Mouse (Mus musculus) kidney, adult 2 months (tissue): ENCODE data around the gene Cyp19a1. TPM values are rescaled to one million over a fixed set of nuclear protein-coding genes. Genes with fewer than 3 reads are reported as not detected.
A peak's percentile ranks its signal among the peaks of the same experiment; 100 is the strongest.

Experiments
- DNase-seq: peaks from one replicate; pipeline ENCODE4 v3.0.0; 2021
- H3K27ac ChIP-seq: fragments of 200-500 bp; 2 replicates; pipeline ENCODE4 v1.5.1; 2012; ENCODE audit warnings: low read depth, low read length, control low read depth, inconsistent platforms; ENCODE audit not compliant: insufficient read depth
- H3K27me3 ChIP-seq: fragments of 200-500 bp; replicated peaks from 2 replicates; pipeline ENCODE4 v1.6.1; 2012; ENCODE audit warnings: mild to moderate bottlenecking, moderate library complexity, low read length, inconsistent platforms; ENCODE audit not compliant: control insufficient read depth, insufficient read depth
- H3K36me3 ChIP-seq: fragments of 200-500 bp; 2 replicates; pipeline ENCODE4 v1.6.1; 2012; ENCODE audit warnings: mild to moderate bottlenecking, moderate library complexity, low read length, inconsistent platforms; ENCODE audit not compliant: control insufficient read depth, insufficient read depth
- H3K4me1 ChIP-seq: fragments of 200-500 bp; 2 replicates; pipeline ENCODE4 v1.6.1; 2011; ENCODE audit warnings: low read length; ENCODE audit not compliant: control insufficient read depth, insufficient read depth
- H3K4me3 ChIP-seq: fragments of 200-500 bp; 2 replicates; pipeline ENCODE4 v1.5.1; 2011; ENCODE audit warnings: mild to moderate bottlenecking, low read depth, low read length, control low read depth; ENCODE audit not compliant: insufficient read depth
- CTCF ChIP-seq: fragments of 200-500 bp; conservative IDR thresholded peaks from 2 replicates; pipeline ENCODE4 v1.5.1; 2011; ENCODE audit warnings: low read depth, mild to moderate bottlenecking, control low read depth, low read length, moderate library complexity, mixed read lengths; ENCODE audit not compliant: insufficient read depth, insufficient read length
- POLR2A ChIP-seq: fragments of 200-500 bp; IDR thresholded peaks from one replicate; pipeline ENCODE4 v1.6.1; 2011; ENCODE audit warnings: low read depth, low read length, control low read depth
- WGBS: fragments of 180-500 bp; shearing (Covaris S2); methylation state at CpG from one replicate; pipeline ENCODE4 v1.1.7; 2018; 5-methylcytosine and 5-hydroxymethylcytosine counted together
- polyA plus RNA-seq: library from polyadenylated mRNA; depleted of rRNA; stranded (reverse); fragments of >200 nt; gene quantifications from 2 replicates; pipeline ENCODE4 v1.2.3, GENCODE M21; 2012; rRNA removed

Gene Cyp19a1
- polyA plus RNA-seq: not detected in 2 replicates

DNA sequence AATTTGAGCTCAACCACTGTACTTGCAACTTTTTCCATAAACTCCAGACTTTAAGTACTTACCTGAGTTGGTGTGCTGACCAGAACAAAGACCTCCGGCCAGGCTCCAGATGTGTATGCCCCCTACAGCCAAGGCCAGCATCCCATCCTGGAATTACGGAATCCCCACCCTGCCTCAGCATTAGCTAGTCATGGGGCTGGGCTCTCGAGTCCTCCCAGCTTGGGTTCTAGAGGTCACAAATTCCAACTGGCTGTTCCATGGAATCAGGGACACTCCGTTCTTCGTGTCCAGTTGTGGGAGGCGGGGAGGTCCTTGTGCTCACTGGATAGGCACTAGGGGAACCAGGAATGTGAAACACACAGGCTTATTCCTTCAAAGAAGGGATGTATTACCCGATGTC lies at the start of gene Cyp19a1:
TSS of gene Cyp19a1 (minus strand) at position 101 of the 400 bp plus-strand sequence.
- DNase-seq: no peak
- 80% methylated on average over 7 of the region's 7 CpGs for WGBS
- no peak for TF ChIP-seq POLR2A
- TF ChIP-seq CTCF: no peak

DNA sequence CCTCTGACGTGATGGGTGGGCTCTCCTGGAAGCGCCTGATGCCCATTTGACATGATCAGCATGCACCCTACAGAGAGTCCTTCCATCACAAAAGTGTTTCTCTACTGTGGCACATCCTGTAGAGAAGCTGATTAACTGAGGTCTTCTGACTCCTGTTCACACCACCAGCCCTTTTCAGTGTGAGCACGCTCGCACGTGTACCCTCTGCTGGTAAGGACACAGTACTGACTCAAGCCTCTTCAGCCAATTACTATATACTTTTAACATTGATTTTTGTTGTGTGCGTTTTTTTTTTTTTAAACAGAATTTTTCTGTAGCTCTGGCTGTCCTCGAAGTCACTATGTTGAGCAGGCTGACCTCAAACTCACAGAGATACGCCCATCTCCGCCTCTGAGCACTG lies 48.5 kb upstream of the Cyp19a1 start:
- DNase-seq: no peak
- Histone ChIP-seq H3K27ac (no peak overlapping the region), H3K4me3 (no peak overlapping the region), H3K4me1 (no peaks in the 10 kb centered on the region), H3K36me3 (no peaks in the 10 kb centered on the region), H3K27me3 (no peaks in the 10 kb centered on the region)
- TF ChIP-seq CTCF (no peak; the same call in 1 of the 2 replicates), POLR2A (no peak)
- WGBS: 74% methylated on average over 9 of the region's 9 CpGs

More for the DNA sequence above, at the start of gene Cyp19a1:
- Histone ChIP-seq H3K36me3 (no peaks in the 10 kb centered on the region), H3K4me3 (no peak within 1 kb of the TSS), H3K27me3 (no peaks in the 10 kb centered on the region), H3K27ac (no peak within 1 kb of the TSS), H3K4me1 (no peaks in the 10 kb centered on the region)

DNA sequence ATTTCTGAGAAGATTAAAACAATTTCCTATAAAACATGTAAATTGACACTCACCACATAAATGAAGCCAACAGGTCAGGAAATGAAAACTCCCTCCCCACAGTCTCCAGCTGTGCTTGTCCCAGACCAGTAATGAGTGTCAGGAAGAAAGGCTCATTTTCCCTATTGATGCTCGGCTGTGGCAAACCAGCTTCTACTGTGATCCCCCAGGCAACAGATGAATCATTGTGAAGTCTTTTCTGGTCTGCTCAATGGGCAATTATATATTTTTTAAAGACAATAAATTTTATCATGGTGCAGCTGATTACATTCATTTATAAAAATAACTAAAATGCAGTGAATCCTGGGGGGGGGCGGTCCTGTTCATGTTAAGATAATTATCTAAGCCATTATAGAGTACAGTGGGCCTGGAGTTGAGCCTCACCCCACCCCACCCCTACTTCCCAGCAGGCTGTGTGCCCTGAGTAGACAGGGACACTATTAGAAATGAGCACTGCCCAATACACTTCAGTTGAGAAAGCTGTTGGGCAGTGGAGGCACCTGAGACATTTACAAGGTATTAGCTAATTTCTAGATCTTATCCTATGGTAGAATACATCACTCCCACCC lies 40.9 kb upstream of the Cyp19a1 start:
- H3K27ac ChIP-seq: no peak overlapping the region
- TF ChIP-seq CTCF: no peak
- no peak for TF ChIP-seq POLR2A
- 68% methylated on average over 2 of the region's 2 CpGs for WGBS
- no peaks in the 10 kb centered on the region for H3K27me3 ChIP-seq
- H3K36me3 ChIP-seq: no peaks in the 10 kb centered on the region
- DNase-seq: no peak
- no peak overlapping the region for H3K4me3 ChIP-seq
- H3K4me1 ChIP-seq: no peaks in the 10 kb centered on the region

DNA sequence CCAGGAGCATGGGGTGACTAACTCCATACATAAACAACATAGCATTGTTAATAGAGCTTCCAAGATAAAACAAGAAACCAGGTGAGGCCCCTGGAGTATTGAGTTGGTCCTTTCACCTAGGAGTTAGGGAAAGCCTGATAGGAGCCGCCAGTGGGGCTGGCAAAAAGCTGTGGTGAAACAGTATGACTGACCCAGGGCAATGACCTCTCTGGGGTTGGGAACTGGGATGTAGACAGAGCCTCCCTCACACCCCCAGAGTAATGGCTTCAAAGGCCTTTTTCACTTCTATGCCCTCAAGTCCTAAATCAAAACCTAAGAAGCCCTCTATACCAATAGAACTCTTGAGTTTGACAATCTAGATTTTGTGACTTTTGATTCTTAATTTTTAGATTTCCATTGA lies 40.3 kb upstream of the Cyp19a1 start:
- no peaks in the 10 kb centered on the region for H3K4me1 ChIP-seq
- no peak overlapping the region for H3K27ac ChIP-seq
- H3K4me3 ChIP-seq: no peak overlapping the region
- WGBS: 73% methylated on average over 1 of the region's 1 CpGs
- H3K27me3 ChIP-seq: no peaks in the 10 kb centered on the region
- TF ChIP-seq CTCF (no peak), POLR2A (no peak)
- no peak for DNase-seq
- no peaks in the 10 kb centered on the region for H3K36me3 ChIP-seq

DNA sequence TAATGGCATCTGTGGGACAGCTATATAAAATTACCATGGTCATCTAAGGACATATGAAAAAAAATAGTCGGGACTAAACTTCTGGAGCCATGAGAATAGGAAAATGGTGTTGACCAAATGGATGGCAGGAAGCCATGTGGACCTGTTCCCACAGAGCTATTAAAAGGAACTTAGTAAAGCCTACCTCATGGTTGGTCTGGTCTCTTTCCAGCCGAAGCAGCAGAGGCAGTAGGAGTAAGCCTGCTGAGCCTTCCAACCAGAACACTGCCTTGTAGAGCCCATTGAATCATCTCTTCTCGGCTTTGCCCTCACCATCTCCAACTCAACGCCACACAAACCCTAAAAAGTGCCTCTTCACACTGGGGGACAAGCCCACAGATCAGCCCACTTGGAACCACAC lies 33.3 kb upstream of the Cyp19a1 start:
- no peak for DNase-seq
- H3K27ac ChIP-seq: no peak overlapping the region
- H3K27me3 ChIP-seq: no peaks in the 10 kb centered on the region
- no peak for TF ChIP-seq POLR2A
- TF ChIP-seq CTCF: no peak
- no peaks in the 10 kb centered on the region for H3K4me1 ChIP-seq
- WGBS: 81% methylated on average over 4 of the region's 4 CpGs
- H3K4me3 ChIP-seq: no peak overlapping the region
- no peaks in the 10 kb centered on the region for H3K36me3 ChIP-seq

- Histone ChIP-seq H3K4me3 (no peak overlapping the region), H3K36me3 (no peaks in the 10 kb centered on the region), H3K27ac (no peak overlapping the region), H3K27me3 (no peaks in the 10 kb centered on the region), H3K4me1 (no peaks in the 10 kb centered on the region)
- TF ChIP-seq CTCF (no peak), POLR2A (no peak)
- DNase-seq: peak; percentile 12
These were observed 31.9 kb upstream of the Cyp19a1 start for GRCm38 (mm10) chr9:54299792-54300191.

- Histone ChIP-seq H3K4me1 (no peaks in the 10 kb centered on the region), H3K27ac (no peak overlapping the region), H3K36me3 (no peaks in the 10 kb centered on the region), H3K4me3 (no peak overlapping the region), H3K27me3 (no peaks in the 10 kb centered on the region)
- DNase-seq: no peak
- no peak for TF ChIP-seq CTCF
- no peak for TF ChIP-seq POLR2A
- 55% methylated on average over 3 of the region's 3 CpGs for WGBS
These were observed 31.5 kb upstream of the Cyp19a1 start for GRCm38 (mm10) chr9:54299389-54299788.
